Comparison of ENCODE assay signal across 8 mouse cellular contexts in the genomic region with DNA sequence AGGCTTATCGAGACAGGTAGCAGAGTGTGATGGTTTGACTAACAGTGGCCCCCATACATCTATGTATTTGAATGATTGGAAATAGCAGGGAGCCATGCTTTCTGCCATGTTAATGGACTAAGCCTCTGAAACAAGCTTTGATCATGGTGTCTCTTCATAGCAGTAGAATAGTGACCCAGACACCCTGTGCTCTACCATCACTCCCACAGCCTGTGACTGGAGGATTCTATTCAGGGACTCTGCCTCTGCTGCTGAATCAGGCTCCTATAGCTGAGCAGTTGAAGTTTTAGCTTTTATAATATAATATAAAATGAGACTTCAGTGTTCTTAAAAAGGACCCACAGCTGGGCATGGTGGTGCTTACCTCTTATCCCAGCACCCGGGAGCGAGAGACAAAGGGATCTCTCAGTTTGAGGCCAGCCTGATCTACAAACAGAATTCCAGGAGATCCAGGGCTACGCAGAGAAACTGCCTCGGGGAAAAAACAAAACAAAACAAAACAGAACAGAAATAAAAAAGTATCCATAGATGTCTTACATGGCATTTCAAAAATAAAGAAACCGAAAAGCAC. TPM values are rescaled to one million over a fixed set of nuclear protein-coding genes. Genes with fewer than 3 reads are reported as not detected.
DNase-seq lines count a peak whose midpoint lies in the region; ATAC-seq and TF ChIP-seq lines count a peak whose summit lies in the region.

No protein-coding gene starts in this region.

- WGBS in heart, embryonic 10.5 days = 22% methylated on average over 6 of the region's 6 CpGs
- 19% methylated on average over 6 of the region's 6 CpGs for WGBS in forebrain, embryonic 11.5 days
- WGBS in liver, embryonic 11.5 days = 19% methylated on average over 6 of the region's 6 CpGs

- no peaks in the 10 kb centered on the region for H3K79me2 ChIP-seq in C2C12 (ENCODE audit: control insufficient read depth, insufficient read depth)

- H3K4me3 ChIP-seq in heart, embryonic 10.5 days = peak overlapping the region; percentile 75
- H3K4me3 ChIP-seq in C2C12 (ENCODE audit: insufficient read depth, poor library complexity, severe bottlenecking) = peak overlapping the region; percentile 14
- peak overlapping the region; percentile 69 for H3K4me3 ChIP-seq in forebrain, embryonic 11.5 days (ENCODE audit: low read depth, low read length)
- peak overlapping the region; percentile 81 for H3K4me3 ChIP-seq in liver, embryonic 11.5 days (ENCODE audit: low read depth, low read length)

- no peaks in the 10 kb centered on the region for H3K79me3 ChIP-seq in C2C12 (ENCODE audit: low read depth)

- peak; percentile 67 for ATAC-seq in forebrain, embryonic 11.5 days (replicated peaks; ENCODE audit: low FRiP score)
- peak; percentile 19 for ATAC-seq in liver, embryonic 11.5 days (replicated peaks; ENCODE audit: low FRiP score)
- ATAC-seq in activated CD4-positive, CD25-positive, alpha-beta regulatory T cell, adult 4 months = no peak

- TF ChIP-seq CTCF in C2C12 (IDR thresholded peaks at IDR 0.05; ENCODE audit: control insufficient read depth, insufficient read depth, insufficient read length) = no peak

- peak overlapping the region; percentile 84 for H3K27ac ChIP-seq in heart, embryonic 10.5 days
- no peak overlapping the region for H3K27ac ChIP-seq in forebrain, embryonic 11.5 days (ENCODE audit: low read depth, low read length)
- H3K27ac ChIP-seq in liver, embryonic 11.5 days (ENCODE audit: low read depth, low read length) = no peak overlapping the region

- H3K9me3 ChIP-seq in heart, embryonic 10.5 days = no peaks in the 10 kb centered on the region
- H3K9me3 ChIP-seq in forebrain, embryonic 11.5 days (ENCODE audit: control insufficient read depth, low read length) = no peaks in the 10 kb centered on the region
- H3K9me3 ChIP-seq in liver, embryonic 11.5 days (ENCODE audit: control insufficient read depth, low read length) = no peaks in the 10 kb centered on the region

- H3ac ChIP-seq in C2C12 (ENCODE audit: control insufficient read depth, insufficient read length, low read depth) = peak overlapping the region; percentile 32

- no peaks in the 10 kb centered on the region for H3K27me3 ChIP-seq in heart, embryonic 10.5 days (ENCODE audit: insufficient read depth, poor library complexity, severe bottlenecking)
- no peaks in the 10 kb centered on the region for H3K27me3 ChIP-seq in C2C12 (ENCODE audit: control insufficient read depth, insufficient read depth, insufficient read length)
- H3K27me3 ChIP-seq in forebrain, embryonic 11.5 days (ENCODE audit: control insufficient read depth, insufficient read depth, low read length) = no peaks in the 10 kb centered on the region
- H3K27me3 ChIP-seq in liver, embryonic 11.5 days (replicated peaks; ENCODE audit: control insufficient read depth, insufficient read depth, low read length) = no peaks in the 10 kb centered on the region

- H3K36me3 ChIP-seq in heart, embryonic 10.5 days = peaks cover 26% of the 10 kb centered on the region
- no peaks in the 10 kb centered on the region for H3K36me3 ChIP-seq in C2C12 (ENCODE audit: control insufficient read depth, insufficient read depth)
- no peaks in the 10 kb centered on the region; the same call in 1 of the 2 replicates for H3K36me3 ChIP-seq in forebrain, embryonic 11.5 days (ENCODE audit: control insufficient read depth, insufficient read depth, low read length)
- peaks cover 6% of the 10 kb centered on the region; the same call in 1 of the 2 replicates for H3K36me3 ChIP-seq in liver, embryonic 11.5 days (ENCODE audit: control insufficient read depth, insufficient read depth, low read length)

- peak overlapping the region; percentile 80 for H3K4me2 ChIP-seq in forebrain, embryonic 11.5 days (ENCODE audit: low read depth, low read length, severe bottlenecking)
- peak overlapping the region; percentile 90 for H3K4me2 ChIP-seq in liver, embryonic 11.5 days

- peaks cover 12% of the 10 kb centered on the region; the same call in 1 of the 2 replicates for H3K4me1 ChIP-seq in heart, embryonic 10.5 days
- 0 out of 2 replicates have a peak, but pooled peaks cover 2% of the 10 kb centered on the region for H3K4me1 ChIP-seq in forebrain, embryonic 11.5 days (replicated peaks; ENCODE audit: control insufficient read depth, insufficient read depth, low read length)
- H3K4me1 ChIP-seq in liver, embryonic 11.5 days (replicated peaks; ENCODE audit: control insufficient read depth, insufficient read depth, low read length) = no peaks in the 10 kb centered on the region; the same call in 1 of the 2 replicates

- DNase-seq in heart, embryonic 10.5 days (ENCODE audit: low spot score) = no peak
- no peak for DNase-seq in heart, postnatal 14 days
- DNase-seq in forebrain, embryonic 11.5 days (ENCODE audit: low spot score) = no peak
- peak; percentile 40 for DNase-seq in liver, embryonic 11.5 days (ENCODE audit: low spot score)
- DNase-seq in spleen, adult 12 weeks (ENCODE audit: low spot score) = no peak
- DNase-seq in thymus, postnatal 10 days (ENCODE audit: low spot score in 2 of 2) = no peak

- intact Hi-C loops in heart, postnatal 14 days (cut with DNase I) = loop anchor here (5.0 to 10.0 kb wide), 4 partner anchors 51 to 181 kb away; a partner anchor contains a TSS

- H3K9ac ChIP-seq in forebrain, embryonic 11.5 days (ENCODE audit: low read length) = peak overlapping the region; percentile 72
- H3K9ac ChIP-seq in liver, embryonic 11.5 days (ENCODE audit: low read depth, low read length) = peak overlapping the region; percentile 80

TF ChIP-seq in C2C12, 6 proteins besides CTCF, POLR2A, EP300 and RAD21:
- TF ChIP-seq FOSL1 (IDR thresholded peaks at IDR 0.05; ENCODE audit: insufficient read depth, low read length, poor library complexity, severe bottlenecking) = no peak

RNA-seq across cellular contexts. Expression of a gene that starts 0.5 kb away (rescaled TPM):
- polyA plus RNA-seq in heart, embryonic 10.5 days (2016; fragmentation: Nextera tagmentation; extraction: Ambion mirVana) = 8.1 and 11.5 TPM in 2 replicates
- total RNA-seq in heart, postnatal 14 days (2021) = 1 to 10 TPM; 6.7 to 6.8 TPM
- polyA plus RNA-seq in C2C12 (2012; fragmentation: generic; extraction: Trizol) = 1.5 TPM
- polyA plus RNA-seq in forebrain, embryonic 11.5 days (2014; fragmentation: Nextera tagmentation; extraction: Ambion mirVana) = 17.4 and 17.6 TPM in 2 replicates
- 10.3 and 10.5 TPM in 2 replicates for polyA plus RNA-seq in liver, embryonic 11.5 days (2014; fragmentation: Nextera tagmentation; extraction: Ambion mirVana)
- 10 to 100 TPM; 10.9 to 15.5 TPM for polyA plus RNA-seq in activated CD4-positive, CD25-positive, alpha-beta regulatory T cell, adult 4 months (2017; shearing (Covaris generic))

RNA-seq across cellular contexts. Expression of a gene that starts 21.4 kb away (rescaled TPM):
- polyA plus RNA-seq in heart, embryonic 10.5 days (2016; fragmentation: Nextera tagmentation; extraction: Ambion mirVana) = 4.6 and 5.0 TPM in 2 replicates
- total RNA-seq in heart, postnatal 14 days (2021) = 1 to 10 TPM; 3.1 to 5.1 TPM
- polyA plus RNA-seq in C2C12 (2012; fragmentation: generic; extraction: Trizol) = 0.48 TPM
- 5.1 and 6.3 TPM in 2 replicates for polyA plus RNA-seq in forebrain, embryonic 11.5 days (2014; fragmentation: Nextera tagmentation; extraction: Ambion mirVana)
- polyA plus RNA-seq in liver, embryonic 11.5 days (2014; fragmentation: Nextera tagmentation; extraction: Ambion mirVana) = 2.1 and 3.5 TPM in 2 replicates
- polyA plus RNA-seq in activated CD4-positive, CD25-positive, alpha-beta regulatory T cell, adult 4 months (2017; shearing (Covaris generic)) = 1 to 10 TPM in 1 of 2 experiments, under 1 TPM in 1; 0.96 to 1.2 TPM

RNA-seq across cellular contexts. Expression of a gene that starts 41.4 kb away (rescaled TPM):
- 4.7 and 5.0 TPM in 2 replicates for polyA plus RNA-seq in heart, embryonic 10.5 days (2016; fragmentation: Nextera tagmentation; extraction: Ambion mirVana)
- under 1 TPM; 0.12 to 0.15 TPM for total RNA-seq in heart, postnatal 14 days (2021)
- not detected for polyA plus RNA-seq in C2C12 (2012; fragmentation: generic; extraction: Trizol)
- 6.2 and 6.7 TPM in 2 replicates for polyA plus RNA-seq in forebrain, embryonic 11.5 days (2014; fragmentation: Nextera tagmentation; extraction: Ambion mirVana)
- polyA plus RNA-seq in liver, embryonic 11.5 days (2014; fragmentation: Nextera tagmentation; extraction: Ambion mirVana) = 2.4 and 2.9 TPM in 2 replicates
- polyA plus RNA-seq in activated CD4-positive, CD25-positive, alpha-beta regulatory T cell, adult 4 months (2017; shearing (Covaris generic)) = under 1 TPM; 0.51 to 0.62 TPM

RNA-seq across cellular contexts. Expression of a gene that starts 51.8 kb away (rescaled TPM):
- 19.3 and 19.8 TPM in 2 replicates for polyA plus RNA-seq in heart, embryonic 10.5 days (2016; fragmentation: Nextera tagmentation; extraction: Ambion mirVana)
- 10 to 100 TPM; 10.4 to 11.0 TPM for total RNA-seq in heart, postnatal 14 days (2021)
- 8.1 TPM for polyA plus RNA-seq in C2C12 (2012; fragmentation: generic; extraction: Trizol)
- polyA plus RNA-seq in forebrain, embryonic 11.5 days (2014; fragmentation: Nextera tagmentation; extraction: Ambion mirVana) = 33.3 and 35.3 TPM in 2 replicates
- polyA plus RNA-seq in liver, embryonic 11.5 days (2014; fragmentation: Nextera tagmentation; extraction: Ambion mirVana) = 19.8 and 22.4 TPM in 2 replicates
- 10 to 100 TPM; 16.1 to 20.2 TPM for polyA plus RNA-seq in activated CD4-positive, CD25-positive, alpha-beta regulatory T cell, adult 4 months (2017; shearing (Covaris generic))

Comparison
In these comparisons a context has a peak if more than half of its experiments do, and no peak if none do; other contexts are left out.
1. H3K4me3 ChIP-seq: peak in every context shown above with its lines; median percentile 81 in liver, embryonic 11.5 days; 75 in heart, embryonic 10.5 days; 69 in forebrain, embryonic 11.5 days; 14 in C2C12.